Mouse (Mus musculus): ENCODE data around the gene Rerg.

Rerg gene

DNA sequence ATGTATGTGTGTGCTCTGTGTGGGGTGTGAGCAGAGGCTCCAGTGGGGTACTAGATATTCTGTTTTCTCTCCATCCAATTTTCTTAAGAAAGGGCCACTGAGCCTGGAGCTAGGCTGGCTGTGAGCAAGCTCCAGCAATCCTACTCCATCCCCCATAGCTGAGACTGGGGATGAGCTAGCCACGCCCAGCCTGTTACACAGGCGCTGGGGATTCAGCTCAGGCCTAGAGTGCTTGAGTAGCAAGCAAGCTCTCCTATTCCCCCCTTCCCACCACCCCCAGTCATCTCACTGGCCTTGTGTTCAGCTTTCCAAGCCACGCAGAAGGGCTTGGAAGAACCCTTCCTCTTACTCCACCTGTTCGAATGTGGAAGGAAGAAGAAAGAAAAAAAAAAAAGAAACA lies 7.2 kb downstream of the Rerg start:
- no peak for DNase-seq (ENCODE audit: extremely low spot score, low spot score)

DNA sequence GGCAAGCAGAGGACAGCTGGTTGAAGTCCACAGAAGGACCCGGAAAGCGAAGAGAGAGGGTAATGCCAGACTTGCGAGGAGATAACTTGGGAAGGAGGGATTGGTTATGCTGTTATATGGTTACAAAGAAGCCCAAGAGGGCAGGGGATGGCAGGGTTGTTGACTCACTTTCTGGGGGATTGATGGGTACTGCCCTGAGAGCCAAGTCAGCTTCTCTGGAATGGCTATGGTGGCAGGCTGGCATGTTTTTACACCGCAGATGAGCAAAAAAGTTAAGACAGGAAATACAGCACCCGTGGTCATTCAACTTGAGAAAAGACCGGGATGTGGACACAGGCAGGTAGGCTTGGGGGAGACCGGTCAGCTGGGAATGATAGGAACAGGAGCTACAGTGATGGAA lies 7.8 kb downstream of the Rerg start:
- no peak for DNase-seq (ENCODE audit: extremely low spot score, low spot score)

DNA sequence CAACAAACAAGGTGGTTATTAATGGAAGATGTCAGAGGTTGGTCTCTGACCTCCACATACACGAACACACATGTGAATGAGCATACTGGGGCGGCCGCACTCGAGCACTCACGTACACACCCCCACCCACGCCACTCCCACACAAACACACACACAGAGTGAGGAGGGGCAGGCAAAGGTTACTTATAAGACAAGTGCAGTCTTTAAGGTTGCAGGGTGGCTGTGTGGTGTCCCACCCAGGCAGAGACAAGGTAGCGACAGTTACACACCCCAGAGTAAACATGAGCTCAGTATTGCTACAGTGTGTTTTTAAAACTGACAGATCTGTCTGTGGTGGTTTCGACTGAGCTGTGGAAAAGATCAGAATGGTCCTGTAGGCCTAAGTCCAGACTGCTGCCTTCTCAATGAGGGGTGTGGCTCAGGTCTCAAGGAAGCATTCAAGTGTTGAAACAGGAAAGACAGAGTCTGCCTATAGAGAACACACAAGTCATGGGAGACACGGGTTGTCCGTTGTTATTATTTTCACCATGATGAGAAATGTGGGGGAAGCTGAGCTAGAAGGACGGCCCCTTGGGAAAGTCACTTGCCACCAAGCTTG lies 8.7 kb downstream of the Rerg start:
- DNase-seq (ENCODE audit: extremely low spot score, low spot score): no peak

DNA sequence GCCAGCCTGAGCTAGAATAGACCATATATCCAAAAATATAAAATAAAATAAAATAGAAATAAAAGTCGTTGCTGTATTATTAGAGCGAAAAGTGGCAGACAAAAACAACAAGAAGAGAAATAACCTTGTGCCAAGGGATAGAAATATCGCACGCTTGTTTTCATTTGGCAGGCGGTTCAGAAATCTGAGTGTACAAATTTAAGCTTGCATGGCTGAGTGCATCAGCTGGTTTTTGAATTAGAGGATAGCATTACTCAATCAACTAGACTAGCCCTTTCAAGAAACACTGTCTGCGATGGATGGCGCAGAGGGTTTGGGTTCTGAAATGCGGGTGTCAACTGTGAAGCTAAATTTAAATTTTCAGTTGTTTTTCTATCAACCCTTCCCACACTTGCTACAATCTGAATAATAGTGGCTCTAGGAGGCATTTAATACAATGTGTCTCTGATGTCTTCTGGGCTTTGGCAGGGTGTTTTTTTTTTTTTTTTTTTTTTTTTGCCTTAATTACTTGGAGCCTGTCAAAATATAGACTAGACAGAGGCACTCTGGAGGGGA lies 10.8 kb downstream of the Rerg start:
- DNase-seq (ENCODE audit: extremely low spot score, low spot score): no peak

DNA sequence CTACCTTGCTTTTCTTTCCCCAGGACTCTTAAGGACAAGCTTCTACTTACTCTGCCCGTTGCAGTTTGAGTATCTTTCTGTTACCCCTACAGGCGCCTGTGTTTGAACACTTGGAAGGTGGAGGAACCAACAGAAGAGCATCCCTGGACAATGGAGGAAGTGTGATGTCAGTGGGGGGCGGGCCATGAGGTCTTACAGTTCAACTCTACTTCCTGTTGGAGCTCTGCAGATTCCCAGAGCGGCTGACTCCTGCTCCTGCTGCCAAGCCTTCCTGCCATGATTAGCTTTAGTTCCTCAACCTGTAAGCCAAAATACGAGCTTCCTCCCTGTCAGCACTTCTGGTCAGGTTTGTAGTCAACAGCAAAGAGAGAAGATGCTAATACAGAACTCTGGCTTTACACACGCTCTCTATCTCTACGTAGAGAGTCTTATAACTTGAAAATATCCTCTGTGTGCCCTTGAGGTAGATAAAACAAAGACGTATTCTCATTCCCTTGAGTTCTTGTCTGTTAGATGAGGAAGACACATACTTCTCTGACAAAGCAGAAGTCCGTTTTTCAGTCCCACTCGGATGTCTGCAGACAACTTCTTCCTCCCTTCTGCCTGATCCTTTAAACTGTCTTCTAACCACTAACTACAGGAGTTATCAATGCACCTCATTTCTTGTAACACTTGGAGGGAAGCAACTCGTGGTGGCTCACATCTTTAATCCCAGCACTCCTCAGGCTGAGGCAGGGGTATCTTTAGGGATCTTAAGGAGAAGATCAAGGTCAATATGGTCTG lies 13.7 kb downstream of the Rerg start:
- no peak for DNase-seq (ENCODE audit: extremely low spot score, low spot score)

DNA sequence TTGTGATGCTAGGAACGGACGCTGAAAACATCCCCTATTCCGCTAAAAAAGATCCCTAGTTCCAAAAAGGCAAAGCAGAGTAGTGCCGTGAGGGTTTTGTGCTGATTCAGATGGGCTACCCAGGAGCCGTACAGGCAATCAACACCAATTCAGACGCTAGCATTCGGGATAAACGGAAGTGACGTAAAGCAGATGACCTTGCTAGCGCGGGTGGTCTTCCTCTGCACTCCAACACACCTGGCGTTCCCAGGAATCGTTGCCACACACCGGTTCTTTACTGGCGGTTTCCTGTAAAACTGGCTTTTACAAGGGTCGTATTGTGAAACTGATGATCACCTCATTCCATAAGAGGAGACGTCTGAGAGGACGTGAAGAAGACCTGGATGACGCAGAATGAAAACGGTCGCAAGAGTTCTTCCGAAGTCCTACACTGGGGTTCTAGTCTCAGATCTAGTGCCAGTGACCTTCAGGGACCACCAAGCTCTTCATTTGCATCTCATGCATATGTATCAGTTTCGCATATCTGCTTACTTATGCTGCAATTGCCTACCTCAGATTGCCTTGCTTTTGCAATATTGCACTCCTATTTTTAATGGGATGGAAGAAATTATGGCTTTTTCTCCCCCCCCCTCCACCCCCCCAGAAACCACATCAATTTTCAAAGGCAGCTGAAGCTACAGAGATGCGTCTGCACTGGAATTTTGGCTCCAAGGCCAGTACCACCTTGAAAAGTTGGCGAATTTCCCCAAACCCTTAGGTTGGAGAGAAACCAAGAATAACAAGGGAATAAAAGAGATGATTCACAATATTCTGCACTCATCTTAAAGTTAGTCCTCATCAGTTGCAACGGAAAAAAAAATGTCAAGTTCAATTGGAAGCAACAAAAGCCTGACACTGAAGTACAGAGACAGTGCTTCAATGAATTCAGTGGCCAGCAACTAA lies 14.8 kb downstream of the Rerg start:
- DNase-seq (ENCODE audit: extremely low spot score, low spot score): no peak

DNA sequence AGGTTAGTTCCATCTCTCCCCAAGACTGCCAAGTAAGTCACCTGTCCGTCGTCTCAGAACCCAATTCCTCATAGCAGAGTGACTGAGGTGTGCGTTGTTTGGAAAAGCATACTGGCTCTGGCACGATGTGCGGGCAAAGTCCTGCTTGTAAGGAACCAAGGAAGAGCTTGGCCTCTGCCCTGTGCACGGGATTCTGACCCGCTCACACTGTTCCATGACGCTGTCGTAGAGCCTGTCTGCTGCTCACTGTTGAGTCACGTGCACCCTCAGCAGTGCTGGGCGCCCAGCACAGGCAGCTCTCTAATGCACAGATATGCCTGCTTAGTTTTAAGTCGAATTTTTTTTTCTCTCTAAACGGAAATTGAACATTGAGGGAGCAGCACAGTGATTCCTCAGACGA lies 17.3 kb downstream of the Rerg start:
- no peak for DNase-seq (ENCODE audit: extremely low spot score, low spot score)

DNA sequence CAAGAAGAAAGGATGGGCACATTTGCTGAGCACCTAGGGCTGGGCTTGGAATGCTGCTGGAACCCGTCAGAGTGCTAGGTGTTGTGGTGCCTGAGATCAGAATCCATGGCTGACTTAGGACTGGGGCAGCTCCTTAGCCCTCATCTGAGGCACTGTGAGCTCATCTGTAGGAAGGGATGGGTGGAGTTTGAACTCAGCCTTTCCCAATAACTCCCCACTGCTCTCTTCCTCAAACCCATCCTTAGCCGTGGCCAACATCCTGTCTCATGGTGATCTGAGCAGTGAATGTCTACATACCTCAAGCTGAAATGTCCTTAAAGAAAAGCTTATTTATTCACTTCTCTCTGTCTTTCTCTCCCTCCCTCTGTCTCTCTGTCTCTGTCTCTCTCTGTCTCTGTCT lies 19.3 kb downstream of the Rerg start:
- no peak for DNase-seq (ENCODE audit: extremely low spot score, low spot score)

DNA sequence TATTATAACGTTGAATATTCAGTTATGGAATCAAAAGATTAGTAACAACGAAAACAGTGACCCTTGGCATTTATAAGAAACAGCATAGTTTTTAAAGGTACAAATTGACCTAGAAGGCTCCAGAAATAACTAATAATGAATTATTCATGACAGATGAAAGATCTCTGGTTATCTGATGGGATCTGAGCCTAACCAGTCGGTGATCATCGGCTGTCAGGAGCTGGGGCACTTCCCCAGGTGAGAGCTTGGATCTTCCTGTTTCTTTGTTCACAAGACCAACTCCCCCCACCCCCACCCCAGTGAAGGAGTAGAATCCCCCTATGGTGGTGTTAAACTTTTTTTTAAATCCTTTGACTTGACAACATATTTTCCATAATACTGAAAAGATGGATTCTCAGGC lies 20.5 kb downstream of the Rerg start:
- DNase-seq (ENCODE audit: extremely low spot score, low spot score): no peak

DNA sequence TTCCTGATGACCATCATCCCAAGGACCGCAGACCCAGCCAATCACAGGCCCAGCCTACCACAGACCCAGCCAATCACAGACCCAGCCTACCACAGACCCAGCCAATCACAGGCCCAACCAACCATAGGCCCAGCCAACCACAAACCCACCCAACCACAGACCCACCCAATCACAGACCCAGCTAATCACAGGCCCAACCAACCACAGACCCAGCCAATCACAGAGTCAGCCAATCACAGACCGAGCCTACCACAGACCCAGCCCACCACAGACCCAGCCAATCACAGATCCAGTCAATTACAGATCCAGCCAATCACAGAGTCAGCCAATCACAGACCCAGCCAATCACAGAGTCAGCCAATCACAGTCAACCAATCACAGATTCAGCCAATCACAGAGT lies 23.4 kb downstream of the Rerg start:
- no peak for DNase-seq (ENCODE audit: extremely low spot score, low spot score)

DNA sequence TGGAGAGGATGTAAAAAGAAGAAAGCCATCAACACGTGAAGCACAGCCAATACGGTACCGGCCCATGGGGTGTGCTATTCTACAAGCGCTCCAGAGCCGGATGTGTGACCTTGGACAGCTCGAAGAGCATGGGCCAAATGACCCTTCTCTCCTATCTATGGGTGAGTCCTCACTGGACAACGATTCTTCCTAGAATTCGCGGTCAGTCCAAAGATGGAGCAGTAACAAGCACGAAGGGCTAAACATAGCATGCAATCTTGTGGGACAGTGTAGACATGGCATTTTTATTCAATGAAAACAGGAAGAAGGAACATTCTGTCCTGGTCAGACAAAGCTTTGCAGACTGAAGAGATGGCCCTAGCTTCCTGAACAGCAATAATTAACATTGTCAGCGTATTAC lies 24.7 kb downstream of the Rerg start:
- no peak for DNase-seq (ENCODE audit: extremely low spot score, low spot score)

DNA sequence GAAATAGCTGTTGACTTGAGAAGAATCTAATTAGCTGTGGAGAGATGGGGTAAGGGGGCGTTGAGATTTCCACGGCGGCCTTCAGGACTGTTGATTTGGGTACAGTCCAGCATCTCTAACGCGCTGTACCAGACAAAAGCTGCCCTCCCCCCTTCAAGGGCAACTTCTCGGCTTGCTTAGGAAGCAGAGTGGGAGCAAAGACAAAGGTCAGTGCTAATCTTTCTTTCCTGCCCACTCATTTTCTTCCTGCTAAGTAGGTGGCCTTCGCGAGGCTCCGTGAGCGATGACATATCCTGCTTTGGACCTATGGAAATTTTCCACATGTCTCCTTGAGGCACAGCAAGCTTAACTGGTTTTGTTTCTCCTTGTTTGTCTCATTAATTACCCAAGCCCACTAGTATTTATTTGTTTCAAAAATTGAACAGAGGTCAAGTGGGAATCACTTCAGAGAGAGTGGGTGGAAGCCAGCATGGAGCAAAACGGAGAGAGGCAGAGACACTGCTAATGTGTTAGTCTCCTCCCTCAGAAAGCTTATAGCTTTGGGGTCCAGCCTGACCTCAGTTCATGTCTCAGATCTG lies 25.2 kb downstream of the Rerg start:
- DNase-seq (ENCODE audit: extremely low spot score, low spot score): no peak

DNA sequence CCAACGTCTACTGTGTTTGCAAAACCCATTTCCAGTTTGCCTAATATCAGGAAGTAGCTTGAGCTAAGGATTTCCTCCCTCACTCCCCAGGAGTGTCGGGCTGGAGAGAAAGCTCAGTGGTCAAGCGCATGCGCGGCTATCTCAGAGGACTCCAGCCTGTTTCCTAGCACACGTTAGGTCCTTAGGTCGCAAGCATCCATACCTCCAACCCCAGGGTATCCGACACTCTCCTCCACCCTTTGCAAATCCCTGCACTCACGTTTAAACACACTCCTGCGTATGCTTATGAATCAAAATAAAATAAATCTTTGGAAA lies 25.8 kb downstream of the Rerg start:
- DNase-seq (ENCODE audit: extremely low spot score, low spot score): no peak

DNA sequence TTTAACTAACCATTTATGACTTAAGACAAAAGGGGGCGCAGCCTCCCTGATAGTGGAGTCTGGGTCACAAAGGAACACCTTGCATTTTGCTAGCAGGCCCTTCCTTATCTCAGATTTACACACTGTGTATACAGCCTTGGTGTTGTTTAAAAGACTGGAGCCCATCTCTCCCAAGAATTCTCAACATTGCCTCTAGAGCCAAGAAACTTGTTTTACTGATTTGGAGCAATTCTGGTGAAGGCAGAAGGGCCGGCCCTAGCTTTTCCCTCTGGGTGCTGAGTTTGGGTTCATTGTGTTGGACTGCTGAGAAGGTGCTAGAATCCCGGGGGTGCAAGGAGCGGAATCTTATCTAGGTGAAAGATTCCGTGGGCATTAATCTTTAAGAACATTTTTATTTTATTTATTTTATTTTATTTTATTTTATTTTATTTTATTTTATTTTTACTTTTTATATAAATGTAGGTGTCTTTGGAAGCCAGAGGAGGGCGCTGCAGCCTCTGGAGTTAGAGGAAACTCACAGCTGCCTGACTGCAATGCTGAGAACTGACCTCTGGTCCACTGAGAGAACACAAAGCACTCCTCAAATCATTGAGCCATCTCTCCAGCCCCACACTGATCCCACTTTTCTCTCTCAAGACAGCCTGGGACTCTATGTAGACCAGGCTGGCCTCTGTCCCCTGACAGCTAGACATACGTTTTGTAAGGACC lies 26.3 kb downstream of the Rerg start:
- DNase-seq (ENCODE audit: extremely low spot score, low spot score): no peak

DNA sequence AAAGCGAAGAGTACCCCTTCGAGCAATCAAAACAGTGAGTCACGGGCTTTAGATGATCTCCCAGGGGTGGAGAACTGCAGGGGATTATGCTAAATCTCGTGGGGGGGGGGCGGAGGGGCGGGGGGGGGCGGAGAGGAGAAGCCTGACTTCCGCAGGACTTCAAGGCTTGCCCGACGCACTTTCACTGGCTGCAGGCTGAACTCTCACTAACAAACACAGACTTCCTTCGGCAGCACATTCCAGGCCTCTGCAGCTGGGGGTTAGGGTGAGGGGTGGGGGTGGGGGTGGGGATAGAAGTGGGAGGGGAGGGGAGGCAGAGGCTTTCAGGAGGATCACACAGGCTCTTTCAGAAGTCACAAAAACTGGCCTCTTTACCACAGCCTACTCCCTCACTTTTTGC lies 27.5 kb downstream of the Rerg start:
- DNase-seq (ENCODE audit: extremely low spot score, low spot score): peak; percentile 59

DNA sequence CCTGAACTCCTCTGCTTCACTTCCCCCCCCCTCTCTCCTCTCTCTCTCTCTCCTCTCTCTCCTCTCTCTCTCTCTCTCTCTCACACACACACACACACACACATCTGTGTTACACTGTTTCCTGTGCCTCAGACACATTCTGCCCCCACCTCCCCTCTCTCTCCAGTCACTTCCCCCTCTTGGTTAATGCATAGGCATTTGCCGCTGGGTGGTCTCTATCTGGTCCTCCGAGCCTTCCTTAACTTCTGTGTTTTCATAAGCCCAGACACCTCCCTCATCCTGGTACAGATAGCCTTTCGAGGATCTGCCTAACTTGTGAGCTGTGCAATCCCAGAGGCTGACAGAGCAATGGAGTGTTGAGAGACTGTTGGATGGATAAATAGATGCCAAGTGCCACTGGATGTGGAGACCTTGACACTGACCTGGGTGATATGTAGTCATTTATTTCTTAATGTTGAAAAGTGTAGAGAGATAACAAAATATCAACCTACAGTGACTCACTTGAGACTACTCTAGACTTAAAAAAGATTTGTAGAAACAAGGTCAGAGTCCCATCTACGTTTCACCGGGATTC lies 29.0 kb downstream of the Rerg start:
- DNase-seq (ENCODE audit: extremely low spot score, low spot score): no peak

DNA sequence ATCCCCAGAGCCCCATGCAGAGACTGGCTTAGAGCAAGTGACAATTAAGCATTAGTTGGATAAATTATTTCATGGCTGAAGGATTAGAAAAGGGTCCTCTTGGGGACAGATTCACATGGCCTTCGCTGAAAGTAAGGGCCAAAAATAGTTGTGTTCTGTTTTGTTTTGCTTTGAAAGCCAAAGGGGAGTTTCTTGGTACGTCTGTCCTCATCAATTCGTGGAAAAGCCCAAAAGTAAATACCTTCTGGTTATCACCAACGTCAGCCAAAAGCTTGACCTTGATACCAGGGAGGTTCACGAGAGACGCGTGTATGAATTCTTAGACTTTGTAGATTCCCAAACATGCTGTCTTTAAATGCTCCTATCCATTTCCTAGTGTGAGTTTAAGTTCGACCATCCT lies 31.5 kb downstream of the Rerg start:
- no peak for DNase-seq (ENCODE audit: extremely low spot score, low spot score)

DNA sequence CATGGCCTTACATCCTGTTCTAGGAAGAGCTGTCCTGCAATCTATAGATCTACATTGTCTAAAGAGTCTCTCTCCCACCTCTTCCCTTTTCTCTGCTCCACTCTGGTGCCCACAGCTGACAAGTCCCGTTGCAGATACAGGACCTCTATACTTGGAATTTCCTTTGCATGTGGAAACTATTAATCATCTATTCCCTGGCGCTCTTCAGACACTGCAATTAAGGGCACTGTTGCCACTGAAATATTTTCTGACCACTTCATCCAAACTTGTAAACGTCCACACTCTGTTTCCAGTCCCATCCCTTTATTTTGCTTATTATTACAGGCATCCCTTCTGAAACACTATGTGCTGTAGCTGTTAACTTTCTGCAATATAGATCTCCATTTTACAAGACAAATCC lies 31.9 kb downstream of the Rerg start:
- no peak for DNase-seq (ENCODE audit: extremely low spot score, low spot score)

DNA sequence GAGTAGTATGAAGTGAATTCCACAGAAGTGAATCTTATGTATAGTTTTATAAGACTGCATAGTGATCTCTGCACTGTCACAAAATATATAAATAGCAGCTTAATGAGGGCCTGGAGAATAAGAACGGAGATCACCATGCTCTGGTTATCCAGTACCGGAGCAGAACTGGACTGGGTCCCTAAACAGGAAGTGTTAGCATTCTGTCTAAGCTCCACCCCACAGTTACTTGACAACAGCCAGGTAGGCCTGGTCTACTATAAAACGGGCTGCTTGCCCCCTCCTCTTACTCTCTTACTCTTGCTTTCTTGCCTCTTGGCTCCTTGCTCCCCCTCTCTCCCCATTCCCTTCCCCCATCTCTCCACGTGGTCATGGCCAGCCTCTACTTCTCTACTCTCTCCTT lies 33.9 kb downstream of the Rerg start:
- DNase-seq (ENCODE audit: extremely low spot score, low spot score): no peak

DNA sequence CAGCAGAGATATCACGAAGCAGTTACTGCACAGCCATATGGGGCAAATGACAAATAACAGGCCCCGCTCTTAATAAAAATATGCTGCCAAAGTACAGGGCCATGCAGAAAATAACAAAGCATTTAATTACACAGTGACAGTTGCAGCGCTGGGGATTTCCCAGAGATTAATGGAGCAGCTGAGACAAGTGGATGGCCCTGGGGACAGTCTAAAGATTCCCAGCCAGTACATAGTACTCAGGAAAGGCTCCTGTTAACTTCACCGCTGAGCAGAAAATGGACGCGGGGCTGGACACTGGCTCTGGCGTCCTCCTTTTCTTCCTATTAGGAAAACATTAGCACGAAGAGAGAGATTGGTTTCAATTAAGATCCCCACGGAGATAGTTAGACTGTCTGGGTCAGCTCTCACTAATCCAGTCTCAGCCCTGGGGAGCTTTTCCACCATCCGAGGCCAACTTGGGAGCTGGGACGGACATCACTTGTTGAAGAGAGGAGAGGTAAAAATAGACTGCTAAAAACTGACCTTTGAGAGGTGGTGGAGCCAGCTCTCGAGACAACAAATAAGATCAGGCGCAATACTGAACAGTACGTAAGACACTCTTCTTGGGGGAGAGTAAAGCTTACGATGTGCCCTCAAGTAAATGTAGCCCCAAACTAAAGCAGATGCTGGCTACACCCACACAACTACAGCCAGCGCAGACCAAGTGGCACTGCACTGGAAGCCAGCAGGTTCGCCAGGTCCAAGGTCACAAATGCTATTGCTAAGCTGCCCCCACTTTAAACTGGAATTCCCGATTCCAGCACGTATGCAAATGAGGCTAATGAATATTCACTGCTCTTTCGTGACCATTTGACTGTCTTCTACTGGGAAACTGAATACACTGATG lies 34.5 kb downstream of the Rerg start:
- DNase-seq (ENCODE audit: extremely low spot score, low spot score): no peak
